Mouse (Mus musculus) urinary bladder, adult 2 months (tissue): ENCODE results near the gene Krtap10-10. TPM values are rescaled to one million over a fixed set of nuclear protein-coding genes. Genes with fewer than 3 reads are reported as not detected.
"Not testable (repeated sequence)": the region's sequence is repeated elsewhere in the genome, so short reads cannot be mapped to it uniquely, and the experiment has no call there.

ENCODE experiments used
- DNase-seq: peaks from one replicate; pipeline ENCODE4 v3.0.0; 2022; ENCODE audit warnings: low spot score
- polyA plus RNA-seq: library from polyadenylated mRNA; depleted of rRNA; stranded (reverse); fragments of >200 nt; gene quantifications from 2 replicates; pipeline ENCODE4 v1.2.3, GENCODE M21; 2012; rRNA removed

Gene Krtap10-10
- not detected in 2 replicates for polyA plus RNA-seq

DNA sequence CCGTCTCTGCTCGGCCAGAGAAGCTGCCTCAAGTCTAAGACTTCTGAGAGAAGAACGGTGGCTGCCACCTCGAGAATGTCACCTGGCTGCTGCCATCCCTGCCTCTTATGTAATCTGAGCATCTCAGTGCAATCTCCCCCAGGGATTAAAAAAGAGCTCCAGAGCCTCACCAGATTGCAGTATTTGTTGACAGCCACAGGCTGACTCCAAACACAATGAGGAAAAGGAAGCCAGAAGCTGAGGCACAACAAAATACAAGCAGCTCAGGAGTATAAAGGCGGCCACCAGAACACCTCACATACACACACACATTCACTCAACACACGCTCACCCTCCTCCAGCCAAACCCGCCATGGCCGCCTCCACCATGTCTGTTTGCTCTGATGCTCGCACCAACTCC, at the start of gene Krtap10-10:
TSS of gene Krtap10-10 (plus strand) at position 301 of the 400 bp plus-strand sequence.
- DNase-seq, result no peak

DNA sequence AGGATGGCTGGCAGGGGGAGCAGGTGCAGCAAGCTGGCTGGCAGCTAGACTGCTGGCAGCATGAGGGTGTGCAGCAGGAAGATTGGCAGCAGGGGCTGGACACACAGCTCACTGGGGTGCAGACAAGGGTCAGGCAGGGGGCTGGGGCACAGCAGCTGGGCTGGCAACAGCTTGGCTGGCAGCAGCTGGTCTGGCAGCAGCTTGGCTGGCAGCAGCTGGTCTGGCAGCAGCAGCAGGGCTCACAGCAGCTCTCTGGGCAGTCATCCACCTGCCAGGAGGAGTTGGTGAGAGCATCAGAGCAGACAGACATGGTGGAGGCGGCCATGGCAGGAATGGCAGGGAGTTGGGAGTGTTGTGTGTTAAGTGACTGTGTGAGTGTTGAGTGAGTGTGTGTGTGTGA, 47.9 kb upstream of the Krtap10-10 start, which contains the start of gene Gm7137:
TSS of gene Gm7137 (minus strand) at position 325 of the 400 bp plus-strand sequence.
- not testable (repeated sequence) for DNase-seq

DNA sequence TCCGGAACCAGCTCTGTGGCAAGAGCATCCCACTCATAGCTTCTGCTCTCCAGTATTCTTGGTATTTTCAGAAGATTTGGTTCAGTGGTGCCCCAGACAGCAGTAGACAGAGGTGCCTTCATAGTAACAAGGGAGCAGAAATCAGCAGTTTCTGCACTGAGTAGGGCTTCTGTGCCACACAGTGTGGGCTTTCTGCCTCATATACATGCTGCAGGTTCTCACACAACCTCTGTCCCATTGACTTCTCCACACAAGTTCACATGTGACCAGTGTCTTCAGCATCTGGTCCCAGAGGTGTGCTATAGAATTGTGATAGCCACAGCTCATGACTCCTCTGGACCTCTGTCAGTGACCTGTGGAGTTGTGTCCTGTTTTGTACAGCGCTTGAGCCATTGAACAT, 47.1 kb upstream of the Krtap10-10 start:
- DNase-seq, result no peak

DNA sequence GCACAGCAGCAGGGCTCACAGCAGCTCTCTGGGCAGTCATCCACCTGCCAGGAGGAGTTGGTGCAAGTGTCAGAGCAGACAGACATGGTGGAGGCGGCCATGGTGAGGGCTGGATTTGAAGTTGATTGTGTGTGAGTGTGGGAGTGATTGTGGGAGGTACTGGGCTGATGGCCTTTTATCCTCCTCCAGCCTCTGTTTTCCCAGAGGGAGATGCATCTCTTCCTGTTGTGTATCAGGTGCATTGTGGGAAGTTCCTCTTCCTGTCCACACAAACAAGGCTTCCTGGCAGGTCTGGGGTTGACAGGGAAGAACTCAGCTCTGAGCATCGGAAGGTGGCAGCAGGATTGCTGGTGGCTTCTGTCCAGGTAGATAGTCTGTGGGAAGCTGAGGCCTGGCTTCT, 40.8 kb upstream of the Krtap10-10 start, which contains the start of gene Gm9639:
TSS of gene Gm9639 (minus strand) at position 101 of the 400 bp plus-strand sequence.
- DNase-seq, result no peak

DNA sequence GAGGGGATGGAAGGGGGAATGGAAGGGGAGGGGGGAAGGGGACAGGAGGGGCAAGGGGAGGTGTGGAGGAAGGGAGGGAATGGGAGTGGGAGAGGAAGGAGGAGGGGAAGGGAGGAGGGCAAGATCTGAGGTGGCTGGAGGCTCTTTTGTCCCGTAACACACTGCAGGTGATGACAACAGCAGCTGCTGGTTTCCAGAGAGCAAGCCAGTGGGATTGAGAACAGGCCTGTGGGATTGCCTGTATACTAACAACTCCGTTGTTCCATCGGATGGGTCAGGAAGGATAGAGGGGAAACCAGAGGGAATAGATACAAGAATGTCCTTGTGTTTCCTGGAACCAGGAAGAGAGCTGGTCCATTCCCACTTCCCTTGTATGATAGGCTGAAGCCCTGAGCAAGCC, 38.1 kb upstream of the Krtap10-10 start:
- DNase-seq, result no peak

DNA sequence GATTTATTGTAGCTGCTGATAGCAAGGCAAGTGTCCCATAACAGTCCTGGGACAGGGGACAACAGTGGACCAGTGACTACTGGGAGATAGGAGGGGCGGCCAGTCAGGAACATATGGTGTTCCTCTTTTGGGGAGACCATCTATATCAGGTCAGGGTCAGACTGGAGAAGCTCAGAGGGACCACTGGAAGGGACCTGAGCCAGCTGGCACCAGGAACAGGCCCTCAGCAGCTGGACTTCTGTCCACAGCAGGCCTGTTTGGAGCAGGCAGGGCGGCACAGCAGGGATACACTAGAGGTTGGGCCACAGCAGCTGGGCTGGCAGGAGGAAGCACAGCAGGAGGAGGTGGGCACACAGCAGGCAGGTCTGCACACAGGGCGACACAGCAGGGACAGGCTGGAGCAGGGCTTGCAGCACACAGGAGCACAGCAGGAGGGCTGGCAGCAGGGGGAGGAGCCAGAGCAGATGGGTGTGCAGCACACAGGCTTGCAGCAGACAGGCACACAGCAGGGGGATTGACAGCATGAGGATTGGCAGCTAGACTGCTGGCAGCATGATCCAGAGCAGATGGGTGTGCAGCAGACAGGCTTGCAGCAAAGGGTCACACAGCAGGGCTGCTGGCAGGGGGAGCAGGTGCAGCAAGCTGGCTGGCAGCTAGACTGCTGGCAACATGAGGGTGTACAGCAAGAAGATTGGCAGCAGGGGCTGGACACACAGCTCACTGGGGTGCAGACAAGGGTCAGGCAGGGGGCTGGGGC, 37.4 kb upstream of the Krtap10-10 start:
- not testable (repeated sequence) for DNase-seq

DNA sequence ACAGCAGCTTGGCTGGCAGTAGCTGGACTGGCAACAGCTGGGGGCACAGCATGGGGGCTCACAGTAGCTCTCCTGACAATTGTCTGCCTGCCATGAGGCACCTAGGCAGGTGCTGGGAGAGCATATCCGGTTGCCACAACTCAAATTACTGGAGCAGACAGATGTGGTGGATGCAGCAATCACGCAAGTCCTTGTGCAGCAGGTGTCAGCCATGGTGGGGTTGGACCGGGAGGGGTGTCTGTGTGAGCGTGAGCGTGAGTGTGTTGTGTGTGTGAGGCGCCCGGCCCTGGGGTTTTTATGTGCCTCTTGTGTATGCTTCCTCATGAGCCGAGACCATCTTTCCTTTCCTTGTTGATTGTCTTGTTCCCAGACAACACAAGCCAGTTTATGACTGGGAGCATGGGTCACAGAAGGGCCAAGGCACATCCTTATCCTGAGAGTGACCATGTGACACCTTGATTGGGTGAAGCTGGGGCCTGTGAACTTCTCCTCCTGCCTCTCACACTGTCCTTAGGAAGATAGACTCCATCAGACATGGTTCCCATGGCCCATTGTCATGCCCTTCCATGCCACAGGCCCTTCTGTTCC, 36.7 kb upstream of the Krtap10-10 start, which contains the start of gene Gm19668:
TSS of gene Gm19668 (minus strand) at position 213 of the 588 bp plus-strand sequence.
- no peak for DNase-seq

DNA sequence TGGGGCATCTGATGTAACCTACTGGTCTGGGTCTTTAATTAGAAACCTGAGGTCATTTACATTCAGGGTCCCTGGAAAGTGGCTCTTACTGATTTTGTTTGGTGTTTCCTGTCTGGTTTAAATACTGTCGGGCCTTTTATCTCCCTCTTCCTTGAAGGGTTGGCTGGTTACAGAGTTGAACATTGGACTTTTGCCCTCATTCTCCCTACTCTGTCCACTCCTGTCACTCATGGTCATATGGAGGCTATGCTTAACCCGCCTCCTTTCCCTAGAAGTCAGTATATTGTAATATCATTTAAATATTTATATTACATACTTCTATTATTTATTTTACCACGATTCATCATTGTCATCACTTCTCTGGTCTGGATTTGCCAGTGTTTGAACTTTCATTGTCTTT, 31.7 kb upstream of the Krtap10-10 start:
- DNase-seq, result no peak

DNA sequence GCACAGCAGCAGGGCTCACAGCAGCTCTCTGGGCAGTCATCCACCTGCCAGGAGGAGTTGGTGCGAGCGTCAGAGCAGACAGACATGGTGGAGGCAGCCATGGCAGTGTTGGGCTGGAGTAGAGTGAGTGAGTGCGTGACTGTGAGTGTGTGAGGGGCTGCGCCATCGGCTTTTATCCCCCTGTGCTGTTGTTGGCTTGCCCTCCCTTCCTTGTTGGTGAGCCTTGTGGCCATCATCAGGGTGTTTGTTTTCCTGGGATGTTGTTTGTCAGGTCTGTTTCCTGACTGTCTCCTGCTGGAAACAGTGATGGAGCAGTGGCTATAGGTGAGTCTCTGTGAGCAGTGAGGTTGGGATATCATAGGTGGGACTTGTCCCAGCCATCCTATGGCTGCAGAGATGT, 24.0 kb upstream of the Krtap10-10 start, which contains the start of gene Gm9507:
TSS of gene Gm9507 (minus strand) at position 101 of the 400 bp plus-strand sequence.
- DNase-seq, result no peak

DNA sequence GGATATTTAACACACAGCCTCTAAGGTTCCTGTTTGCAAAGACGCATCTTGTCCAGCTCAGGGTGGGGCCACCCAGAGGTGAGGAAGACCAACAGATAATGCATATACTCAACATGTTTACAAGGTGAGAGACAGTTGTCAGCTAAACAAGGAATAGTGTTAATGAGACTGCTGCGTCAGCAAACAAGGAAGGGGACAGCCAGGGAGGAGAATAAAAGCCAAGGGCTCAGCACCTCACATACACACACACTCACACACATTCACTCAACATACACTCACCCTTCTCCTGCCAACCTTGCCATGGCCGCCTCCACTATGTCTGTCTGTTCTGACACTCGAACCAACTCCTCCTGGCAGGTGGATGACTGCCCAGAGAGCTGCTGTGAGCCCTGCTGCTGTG, 21.4 kb upstream of the Krtap10-10 start, which contains the start of gene Gm2696:
TSS of gene Gm2696 (plus strand) at position 301 of the 400 bp plus-strand sequence.
- DNase-seq, result no peak

DNA sequence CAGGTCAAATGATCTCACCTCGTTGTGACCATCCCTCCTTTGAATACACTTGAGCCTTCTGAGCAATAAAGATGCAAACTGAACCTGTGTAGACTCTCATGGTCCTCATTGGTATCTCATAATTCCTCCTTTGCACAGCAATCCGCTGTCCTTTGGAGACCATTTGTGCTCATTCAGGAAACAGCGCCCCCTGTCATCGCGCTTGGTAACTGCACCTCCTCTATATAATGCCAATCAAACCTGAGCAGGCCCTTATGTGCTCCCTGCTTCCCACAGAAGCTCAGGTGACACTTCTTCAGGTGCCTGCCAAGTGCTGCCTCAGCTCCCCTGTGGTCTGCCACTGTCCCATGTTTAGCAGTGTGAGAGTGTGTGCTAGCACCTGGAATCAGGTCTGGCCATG, 20.2 kb upstream of the Krtap10-10 start:
- peak; percentile 18 for DNase-seq

DNA sequence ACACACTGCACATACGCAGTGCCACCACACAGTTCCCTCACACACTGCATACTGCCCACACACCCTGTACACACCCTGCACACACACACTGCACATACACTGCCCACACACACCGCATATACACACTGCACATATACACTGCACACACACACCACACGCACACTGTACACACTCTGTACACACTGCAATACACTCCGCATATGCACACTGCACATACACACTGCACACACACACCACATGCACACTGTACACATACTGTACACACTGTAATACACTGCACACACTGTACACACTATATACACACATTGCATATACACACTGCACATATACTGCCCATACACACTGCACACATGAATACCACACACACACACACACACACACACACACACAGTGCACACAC, 17.2 kb upstream of the Krtap10-10 start:
- no peak for DNase-seq

DNA sequence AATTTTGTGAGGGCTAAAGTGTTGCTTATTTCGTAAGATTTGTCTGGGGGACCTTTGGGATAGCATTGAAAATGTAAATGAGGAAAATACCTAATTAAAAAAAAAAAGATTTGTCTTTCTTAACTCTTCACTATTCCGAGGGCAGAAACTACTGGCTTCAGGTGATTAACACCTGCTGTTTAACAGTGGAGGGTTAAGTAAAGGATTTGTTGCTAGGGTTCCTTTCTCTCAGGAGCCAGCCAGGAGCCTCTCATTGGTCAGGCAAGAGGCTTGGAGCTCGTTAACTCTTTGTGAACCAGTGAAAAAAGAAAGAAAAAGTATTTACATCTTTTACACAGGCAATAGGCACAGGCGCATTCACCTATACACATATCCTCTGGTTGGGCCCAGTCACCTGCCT, 16.5 kb upstream of the Krtap10-10 start:
- DNase-seq, result no peak

DNA sequence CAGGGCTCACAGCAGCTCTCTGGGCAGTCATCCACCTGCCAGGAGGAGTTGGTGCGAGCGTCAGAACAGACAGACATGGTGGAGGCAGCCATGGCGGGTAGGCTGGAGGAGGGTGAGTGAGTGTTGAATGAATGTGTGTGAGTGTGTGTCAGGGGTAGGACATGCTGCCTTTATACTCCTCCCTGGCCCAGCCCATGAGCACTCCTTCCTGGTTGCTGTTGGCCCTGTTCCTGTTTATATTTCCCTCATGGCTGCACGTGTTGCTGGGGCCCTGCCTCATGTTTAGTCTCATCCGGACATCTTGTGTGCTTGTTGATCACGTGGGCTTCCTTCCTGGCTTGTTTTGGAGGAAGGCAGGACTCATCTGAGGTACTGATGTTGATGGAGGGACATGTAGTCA, 8.8 kb upstream of the Krtap10-10 start, which contains the start of gene Krtap10-4:
TSS of gene Krtap10-4 (minus strand) at position 145 of the 400 bp plus-strand sequence.
- DNase-seq, result no peak

DNA sequence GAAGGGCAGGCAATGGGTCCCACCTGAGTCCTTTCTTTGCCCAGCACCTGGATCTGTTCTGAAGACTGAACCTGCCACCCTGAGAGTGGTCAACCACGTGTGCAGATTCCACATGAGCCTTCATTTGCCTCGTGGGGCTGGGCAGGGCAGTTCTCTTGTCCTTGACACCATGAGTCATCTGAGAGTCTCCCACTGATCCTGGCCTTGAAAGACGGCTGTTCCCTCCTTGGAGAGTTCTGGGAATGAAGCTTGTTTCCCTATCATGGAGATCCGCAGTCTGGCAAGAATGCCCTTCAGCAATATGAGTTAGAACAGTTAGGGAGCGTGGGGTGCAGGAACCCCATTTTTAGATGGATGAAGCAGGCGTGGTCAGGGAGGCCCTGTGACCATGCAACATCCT, 3.3 kb downstream of the Krtap10-10 start:
- no peak for DNase-seq

DNA sequence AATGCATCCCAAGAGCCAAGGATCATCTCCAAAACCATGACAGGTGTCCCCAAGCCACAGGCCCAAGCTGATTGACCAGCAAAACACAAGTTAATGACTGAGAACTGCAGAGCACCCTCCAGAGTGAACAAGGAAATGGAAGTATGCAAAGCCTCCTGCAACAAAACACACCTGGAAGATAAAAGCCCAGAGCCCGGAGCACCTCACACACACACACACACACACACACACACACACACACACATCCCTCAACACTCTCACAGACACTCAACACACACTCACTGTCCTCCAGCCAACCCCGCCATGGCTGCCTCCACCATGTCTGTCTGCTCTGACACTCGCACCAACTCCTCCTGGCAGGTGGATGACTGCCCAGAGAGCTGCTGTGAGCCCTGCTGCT, 10.8 kb downstream of the Krtap10-10 start, which contains the start of gene Gm36176:
TSS of gene Gm36176 (plus strand) at position 301 of the 400 bp plus-strand sequence.
- no peak for DNase-seq

DNA sequence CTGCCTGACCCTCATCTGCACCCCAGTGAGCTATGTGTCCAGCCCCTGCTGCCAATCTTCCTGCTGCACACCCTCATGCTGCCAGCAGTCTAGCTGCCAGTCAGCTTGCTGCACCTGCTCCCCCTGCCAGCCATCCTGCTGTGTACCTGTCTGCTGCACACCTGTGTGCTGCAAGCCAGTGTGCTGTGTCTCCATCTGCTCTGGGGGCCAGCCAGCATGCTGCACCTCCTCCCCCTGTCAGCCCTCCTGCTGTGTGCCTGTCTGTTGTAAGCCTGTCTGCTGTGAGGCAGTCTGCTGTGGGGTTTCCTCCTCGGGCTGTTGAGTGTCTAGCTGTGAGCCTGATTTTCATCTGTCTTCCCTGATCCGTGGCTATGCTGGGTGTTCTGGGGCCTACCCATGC, 11.2 kb downstream of the Krtap10-10 start:
- no peak for DNase-seq

DNA sequence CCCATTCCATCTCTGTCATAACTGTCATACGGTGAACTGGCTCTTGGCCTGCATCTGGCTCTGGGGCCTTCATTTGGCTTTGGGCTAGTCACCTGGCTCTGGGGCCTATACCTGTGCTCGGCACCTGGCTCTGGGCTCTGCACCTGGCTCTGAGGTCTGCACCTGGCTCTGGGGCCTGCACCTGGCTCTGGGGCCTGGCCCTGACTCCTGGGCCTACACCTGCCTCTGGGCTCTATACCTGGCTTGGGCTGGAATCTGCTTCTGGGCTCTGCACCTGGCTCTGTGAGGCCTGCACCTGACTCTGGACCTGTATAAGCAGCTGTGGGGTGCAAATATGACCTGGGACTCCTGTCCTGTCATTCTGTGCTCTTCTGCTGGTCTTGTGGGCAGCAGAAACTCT, 11.8 kb downstream of the Krtap10-10 start:
- no peak for DNase-seq

DNA sequence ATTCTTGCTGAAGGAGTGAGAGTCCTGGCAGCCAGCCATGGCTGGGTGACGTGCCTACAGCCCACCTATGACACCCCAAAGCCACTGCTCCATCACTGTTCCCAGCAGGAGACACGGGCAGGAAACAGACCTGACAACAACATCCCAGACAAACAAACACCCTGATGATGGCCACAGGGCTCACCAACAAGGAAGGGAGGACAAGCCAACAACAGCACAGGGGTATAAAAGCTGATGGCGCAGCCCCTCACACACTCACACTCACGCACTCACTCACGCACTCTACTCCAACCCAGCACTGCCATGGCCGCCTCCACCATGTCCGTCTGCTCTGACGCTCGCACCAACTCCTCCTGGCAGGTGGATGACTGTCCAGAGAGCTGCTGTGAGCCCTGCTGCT, 16.8 kb downstream of the Krtap10-10 start, which contains the start of gene Gm10318:
TSS of gene Gm10318 (plus strand) at position 301 of the 400 bp plus-strand sequence.
- DNase-seq, result no peak

DNA sequence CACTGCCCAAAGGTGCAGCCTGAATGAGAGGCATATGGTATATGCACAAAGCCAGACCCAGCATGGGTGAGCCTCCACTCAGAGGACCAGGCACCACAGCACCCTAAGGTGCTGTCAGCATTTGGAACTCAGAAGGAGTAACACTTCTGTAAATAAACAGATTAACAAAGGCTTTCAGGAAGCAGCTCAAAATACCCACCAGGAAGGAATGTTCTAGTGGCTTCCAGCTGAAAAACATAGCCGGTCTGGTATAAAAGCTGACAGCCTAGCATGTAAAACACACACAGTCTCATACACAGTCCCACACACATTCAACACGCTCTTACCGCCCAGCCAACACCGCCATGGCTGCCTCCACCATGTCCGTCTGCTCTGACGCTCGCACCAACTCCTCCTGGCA, 25.9 kb downstream of the Krtap10-10 start, which contains the start of gene Gm3285:
TSS of gene Gm3285 (plus strand) at position 301 of the 400 bp plus-strand sequence.
- DNase-seq, result no peak

DNA sequence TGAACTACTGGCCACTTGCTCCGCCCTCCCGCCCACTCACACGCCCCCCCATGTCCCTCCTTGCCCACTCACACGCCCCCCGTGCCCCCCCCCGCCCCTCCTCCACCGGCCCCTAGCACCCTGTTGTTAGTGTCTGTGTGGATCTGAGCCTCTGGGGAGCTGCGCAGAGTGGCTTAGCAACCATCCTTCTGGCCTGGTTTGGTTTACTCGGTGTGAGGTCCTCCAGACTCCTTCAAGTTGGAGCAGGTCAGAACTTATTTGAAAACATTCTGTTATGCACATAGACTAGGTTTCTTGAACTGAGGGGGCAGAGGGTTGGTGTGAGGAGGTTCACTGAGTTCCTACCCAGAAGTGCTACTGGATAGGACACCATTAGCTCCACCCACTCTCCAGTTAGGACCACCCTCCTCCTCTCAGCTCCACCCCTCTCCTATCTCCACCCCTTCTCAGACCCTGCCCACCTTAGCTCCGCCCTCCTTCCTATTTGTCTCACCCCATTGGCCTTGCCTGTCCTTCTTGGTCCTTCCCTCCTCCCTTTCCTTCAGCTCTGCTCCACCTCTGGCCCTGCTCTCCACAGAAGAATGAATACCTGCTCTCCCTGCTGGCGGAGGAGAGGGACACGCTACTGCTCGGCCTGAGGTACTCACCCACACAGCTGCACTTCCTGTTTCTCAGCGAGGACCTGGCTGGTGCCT, 28.5 kb downstream of the Krtap10-10 start:
- peak; percentile 41 for DNase-seq

DNA sequence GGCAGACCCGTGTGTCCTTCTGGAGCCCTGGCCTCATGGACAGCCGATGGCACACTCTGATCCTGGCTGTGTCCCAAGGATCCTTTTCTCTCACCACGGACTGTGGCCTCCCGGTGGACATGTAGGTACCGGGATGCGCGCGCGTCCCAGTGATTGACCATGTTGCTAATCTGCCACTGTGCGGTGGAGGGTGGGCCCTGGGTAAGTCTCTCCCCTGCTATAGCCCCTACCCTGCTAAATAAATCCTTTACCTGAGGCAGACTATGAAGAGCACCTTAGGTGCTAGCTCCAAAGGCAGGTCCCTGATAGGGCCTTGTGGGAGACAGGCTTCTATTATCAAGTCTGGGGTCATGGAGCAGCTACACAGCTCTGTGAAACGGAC, 29.0 kb downstream of the Krtap10-10 start:
- no peak for DNase-seq
